Mouse (Mus musculus) brown adipose tissue, adult 24 weeks (tissue): ENCODE results near the gene Naglu. TPM values are rescaled to one million over a fixed set of nuclear protein-coding genes. Genes with fewer than 3 reads are reported as not detected.

Experiments used
- H3K27ac ChIP-seq: fragments of 200-500 bp; replicated peaks from 2 replicates; pipeline ENCODE4 v1.5.1; 2012; ENCODE audit warnings: low read depth, mild to moderate bottlenecking, low read length
- H3K4me1 ChIP-seq: fragments of 200-500 bp; 2 replicates; pipeline ENCODE4 v1.6.1; 2012; ENCODE audit warnings: low read length, mixed read lengths; ENCODE audit not compliant: control insufficient read depth, insufficient read depth, insufficient read length
- H3K4me3 ChIP-seq: fragments of 200-500 bp; 2 replicates; pipeline ENCODE4 v1.5.1; 2012; ENCODE audit warnings: low read depth, mild to moderate bottlenecking, low read length, moderate library complexity; ENCODE audit not compliant: insufficient read depth
- polyA plus RNA-seq: library from polyadenylated mRNA; stranded (reverse); fragments of >200 nt; gene quantifications from 2 replicates; pipeline ENCODE4 v1.2.4, GENCODE M21; 2012; ENCODE audit not compliant: missing spikeins, insufficient read depth, insufficient read length

The Naglu gene
- polyA plus RNA-seq, 1 experiment, result 4.4 TPM

GRCm38 (mm10) chr11:101064462-101064861, 5.3 kb upstream of the Naglu start:
- H3K4me3 ChIP-seq, result no peak overlapping the region
- H3K4me1 ChIP-seq, result peaks cover 43% of the 10 kb centered on the region
- H3K27ac ChIP-seq, result peak overlapping the region; percentile 94

- Histone ChIP-seq H3K4me3 (no peak overlapping the region), H3K27ac (peak overlapping the region; percentile 94), H3K4me1 (peaks cover 38% of the 10 kb centered on the region)
Observed at GRCm38 (mm10) chr11:101065002-101065401, 4.8 kb upstream of the Naglu start.

- H3K4me3 ChIP-seq, result peak overlapping the region; percentile 24
- H3K4me1 ChIP-seq, result peaks cover 25% of the 10 kb centered on the region
- peak overlapping the region; percentile 94; the same call in 1 of the 2 replicates for H3K27ac ChIP-seq
Observed at GRCm38 (mm10) chr11:101066549-101067412, 3.0 kb upstream of the Naglu start.

GRCm38 (mm10) chr11:101070189-101070527, 346 bp downstream of the Naglu start:
- no peak overlapping the region for H3K27ac ChIP-seq
- H3K4me3 ChIP-seq, result peak overlapping the region; percentile 77
- no peaks in the 10 kb centered on the region for H3K4me1 ChIP-seq

- Histone ChIP-seq H3K4me3 (no peak overlapping the region; the same call in 1 of the 2 replicates), H3K27ac (no peak overlapping the region), H3K4me1 (no peaks in the 10 kb centered on the region)
Observed at GRCm38 (mm10) chr11:101070987-101071386, 1.2 kb downstream of the Naglu start.

GRCm38 (mm10) chr11:101071810-101072428, 2.1 kb downstream of the Naglu start:
- Histone ChIP-seq H3K4me3 (no peak overlapping the region), H3K4me1 (no peaks in the 10 kb centered on the region), H3K27ac (no peak overlapping the region)

- no peaks in the 10 kb centered on the region for H3K4me1 ChIP-seq
- H3K27ac ChIP-seq, result no peak within 1 kb of the TSS
- no peak within 1 kb of the TSS for H3K4me3 ChIP-seq
Observed at GRCm38 (mm10) chr11:101078121-101078520, 8.3 kb downstream of the Naglu start, which contains the start of gene Hsd17b1. Gene Hsd17b1, plus strand, starts transcription at chr11:101078411.

GRCm38 (mm10) chr11:101079746-101080145, 9.9 kb downstream of the Naglu start:
- no peak overlapping the region for H3K4me3 ChIP-seq
- H3K4me1 ChIP-seq, result no peaks in the 10 kb centered on the region
- no peak overlapping the region for H3K27ac ChIP-seq

- Histone ChIP-seq H3K4me3 (no peak overlapping the region), H3K27ac (no peak overlapping the region), H3K4me1 (no peaks in the 10 kb centered on the region)
Observed at GRCm38 (mm10) chr11:101080421-101080820, 10.6 kb downstream of the Naglu start.

- H3K27ac ChIP-seq, result peak overlapping the region; percentile 63
- H3K4me3 ChIP-seq, result peak overlapping the region; percentile 60
- H3K4me1 ChIP-seq, result no peaks in the 10 kb centered on the region
Observed at GRCm38 (mm10) chr11:101081659-101082058, 11.8 kb downstream of the Naglu start.

- H3K4me1 ChIP-seq, result no peaks in the 10 kb centered on the region
- H3K4me3 ChIP-seq, result peak within 1 kb of the TSS; percentile 86
Observed at GRCm38 (mm10) chr11:101082208-101083082, 12.6 kb downstream of the Naglu start, which contains the start of gene Coasy. Gene Coasy, plus strand, starts transcription at chr11:101082565.

GRCm38 (mm10) chr11:101083083-101083697, 13.4 kb downstream of the Naglu start:
- Histone ChIP-seq H3K4me3 (peak overlapping the region; percentile 86), H3K27ac (peak overlapping the region; percentile 79), H3K4me1 (peaks cover 4% of the 10 kb centered on the region; the same call in 1 of the 2 replicates)

More at GRCm38 (mm10) chr11:101082208-101083082, 12.6 kb downstream of the Naglu start, which contains the start of gene Coasy:
- peak within 1 kb of the TSS; percentile 79 for H3K27ac ChIP-seq

- Histone ChIP-seq H3K4me3 (no peak overlapping the region), H3K4me1 (peaks cover 5% of the 10 kb centered on the region), H3K27ac (no peak overlapping the region)
Observed at GRCm38 (mm10) chr11:101084246-101084645, 14.4 kb downstream of the Naglu start.

- Histone ChIP-seq H3K4me1 (peaks cover 10% of the 10 kb centered on the region), H3K27ac (no peak overlapping the region), H3K4me3 (no peak overlapping the region)
Observed at GRCm38 (mm10) chr11:101084811-101085210, 15.0 kb downstream of the Naglu start.
